Mouse (Mus musculus) kidney, postnatal 14 days (tissue): ENCODE data around the gene Gtpbp8.

Experiments
- DNase-seq: peaks from one replicate; pipeline ENCODE4 v3.0.0; 2022; ENCODE audit warnings: mixed read lengths

The Gtpbp8 gene

DNA sequence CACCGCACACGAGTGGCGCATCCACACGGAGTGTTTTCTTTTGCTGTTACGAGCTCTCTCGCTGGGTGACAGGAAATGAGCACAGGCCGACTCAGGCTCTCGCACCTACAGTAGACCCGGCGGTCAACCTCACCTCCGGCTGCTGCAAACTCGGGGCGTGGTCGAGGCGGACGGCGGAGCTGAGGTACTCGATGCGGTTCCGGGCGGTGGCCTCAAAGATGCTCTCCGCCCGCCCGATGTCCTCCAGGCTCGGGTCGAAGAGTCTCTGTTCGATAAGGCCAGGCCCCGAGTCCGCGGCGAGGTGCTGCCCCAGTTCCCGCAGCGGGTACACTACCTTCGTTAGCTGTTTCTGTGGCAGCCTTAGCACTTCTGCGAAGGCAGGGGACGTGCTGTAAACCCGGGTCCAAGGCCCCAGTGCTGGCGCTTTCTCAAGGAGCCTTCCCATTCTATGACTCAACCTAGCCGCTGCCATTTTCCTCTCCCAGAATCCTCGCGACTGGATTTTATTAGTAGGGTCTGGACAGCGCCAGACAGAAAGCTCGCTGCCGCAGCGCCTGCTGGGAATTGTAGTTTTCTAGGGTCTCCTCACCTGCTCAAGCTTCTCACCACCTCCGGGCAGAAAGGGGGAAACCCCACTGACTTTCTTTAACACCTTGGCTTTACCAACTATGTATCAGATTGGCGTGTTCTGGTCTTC lies at the start of gene Gtpbp8:
TSS of gene Gtpbp8 (minus strand) at position 498 of the 697 bp plus-strand sequence.
- peak; percentile 89 for DNase-seq

DNA sequence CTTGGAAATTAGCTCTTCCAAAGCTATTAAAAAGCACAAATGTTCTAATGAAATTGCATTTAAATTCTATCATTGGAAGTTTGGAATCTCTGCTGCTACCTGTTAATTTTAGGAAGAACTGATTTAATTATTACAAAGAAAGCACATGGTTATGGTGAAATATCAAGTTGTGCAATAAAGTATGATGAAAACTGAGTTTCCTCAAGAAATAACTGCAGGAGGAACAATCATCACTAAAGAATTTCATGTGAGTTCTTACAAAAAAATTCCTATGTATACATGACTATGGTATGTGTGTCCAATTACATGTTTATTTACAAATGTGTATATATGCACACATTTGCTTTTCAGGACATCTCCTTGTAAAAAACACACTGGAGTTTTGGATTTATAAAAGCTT lies 48.3 kb upstream of the Gtpbp8 start:
- no peak for DNase-seq

DNA sequence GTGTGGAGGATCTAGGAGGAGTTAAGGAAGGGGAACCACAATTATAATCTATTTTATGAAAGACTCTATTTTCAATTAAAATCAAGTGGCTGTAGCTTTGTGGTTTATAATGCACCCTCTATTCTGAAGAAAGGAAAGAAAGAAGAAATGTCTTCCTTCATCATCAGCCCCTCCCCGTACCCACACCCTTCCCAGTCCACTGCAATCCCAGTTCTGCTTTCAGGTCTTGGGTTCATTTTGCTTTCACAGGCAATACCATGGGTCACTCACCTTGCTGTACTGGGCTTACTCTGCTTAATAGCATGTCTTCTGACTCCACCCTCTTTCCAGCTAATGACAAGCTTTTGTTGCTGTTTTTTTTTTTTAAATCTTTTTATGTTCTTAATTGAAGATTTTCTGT lies 40.8 kb upstream of the Gtpbp8 start:
- DNase-seq, result no peak

DNA sequence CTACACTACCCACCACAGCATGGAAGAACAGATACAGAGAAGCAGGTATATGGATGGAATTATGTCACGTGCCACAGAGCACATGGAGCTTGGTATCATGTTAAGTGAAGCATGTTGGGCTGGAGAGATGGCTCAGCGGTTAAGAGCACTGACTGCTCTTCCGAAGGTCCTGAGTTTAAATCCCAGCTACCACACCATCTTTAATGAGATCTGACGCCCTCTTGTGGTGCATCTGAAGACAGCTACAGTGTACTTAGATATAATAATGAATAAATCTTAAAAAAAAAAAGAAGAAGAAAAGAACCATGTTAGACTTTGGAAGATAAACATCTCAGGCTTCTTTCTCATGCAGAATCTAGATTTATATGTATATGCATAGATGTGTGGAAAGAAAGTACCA lies 34.6 kb upstream of the Gtpbp8 start:
- no peak for DNase-seq

- no peak for DNase-seq
These were observed 33.3 kb upstream of the Gtpbp8 start for GRCm38 (mm10) chr16:44779494-44779893.

- DNase-seq, result peak; percentile 37
These were observed 32.5 kb upstream of the Gtpbp8 start for GRCm38 (mm10) chr16:44778538-44779147.

DNA sequence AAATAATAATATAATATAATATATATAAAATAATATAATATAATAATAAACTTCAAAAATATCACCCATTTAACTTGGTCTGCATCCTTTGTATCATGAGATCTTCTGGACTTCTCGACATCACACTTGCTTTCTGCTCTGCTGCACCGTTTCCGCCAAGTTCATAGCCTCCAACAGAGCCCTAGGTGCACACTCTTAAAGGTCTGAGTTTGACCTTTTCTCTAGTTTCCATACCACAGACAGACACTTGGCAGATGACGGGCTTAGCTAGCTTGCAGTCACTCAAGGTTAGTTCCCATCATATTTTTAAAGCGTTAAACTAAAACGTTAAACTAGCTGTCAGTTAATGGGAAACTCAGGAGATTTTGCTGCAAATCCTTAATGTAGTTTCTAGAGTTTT lies 28.0 kb upstream of the Gtpbp8 start:
- no peak for DNase-seq

DNA sequence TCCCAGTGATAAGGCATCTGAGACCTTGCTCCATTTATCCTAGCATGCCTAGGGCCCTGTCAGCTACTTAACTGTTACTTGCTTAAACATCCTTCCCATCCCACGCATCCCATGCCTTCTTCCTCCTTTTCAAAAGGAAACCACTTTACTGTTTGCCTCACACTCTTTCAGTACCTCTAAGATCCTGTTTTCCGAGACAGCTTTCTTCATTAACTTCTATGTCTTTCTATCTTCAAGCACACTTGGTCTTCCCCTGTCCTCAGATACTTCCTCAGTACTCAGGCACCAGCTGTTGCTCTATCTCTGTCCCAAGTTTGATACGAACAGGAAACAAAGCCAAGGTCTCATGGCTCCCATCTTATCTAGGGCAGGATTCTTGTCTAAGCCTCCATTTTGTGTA lies 27.5 kb upstream of the Gtpbp8 start:
- DNase-seq, result no peak

GRCm38 (mm10) chr16:44772577-44772976 lies 26.4 kb upstream of the Gtpbp8 start:
- DNase-seq, result no peak

DNA sequence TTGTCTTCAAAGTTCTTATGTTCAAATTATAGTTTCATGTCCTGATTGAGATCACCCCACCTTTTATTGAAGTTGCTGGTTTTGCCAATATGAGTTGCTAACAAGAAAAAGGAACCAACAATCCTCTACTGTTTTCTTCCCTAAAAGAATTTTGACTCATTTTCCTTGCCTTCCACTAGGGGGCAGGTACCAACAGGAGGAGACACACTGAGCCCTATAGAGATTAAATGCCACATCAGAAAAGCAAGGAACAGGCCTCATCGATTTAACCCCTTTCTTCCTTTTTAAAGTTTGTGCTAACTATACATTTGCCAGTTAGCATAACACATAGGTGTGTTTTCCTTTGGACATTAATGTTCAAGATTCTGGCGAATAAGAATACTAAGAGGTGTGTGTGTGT lies 21.8 kb upstream of the Gtpbp8 start:
- no peak for DNase-seq

- DNase-seq, result no peak
These were observed 21.3 kb upstream of the Gtpbp8 start for GRCm38 (mm10) chr16:44767506-44767905.

GRCm38 (mm10) chr16:44766320-44766892 lies 20.2 kb upstream of the Gtpbp8 start:
- DNase-seq, result no peak

- DNase-seq, result no peak
These were observed 19.6 kb upstream of the Gtpbp8 start, which contains the start of gene Cd200r1 for GRCm38 (mm10) chr16:44765555-44766319. Gene Cd200r1, plus strand, starts transcription at chr16:44765736.

DNA sequence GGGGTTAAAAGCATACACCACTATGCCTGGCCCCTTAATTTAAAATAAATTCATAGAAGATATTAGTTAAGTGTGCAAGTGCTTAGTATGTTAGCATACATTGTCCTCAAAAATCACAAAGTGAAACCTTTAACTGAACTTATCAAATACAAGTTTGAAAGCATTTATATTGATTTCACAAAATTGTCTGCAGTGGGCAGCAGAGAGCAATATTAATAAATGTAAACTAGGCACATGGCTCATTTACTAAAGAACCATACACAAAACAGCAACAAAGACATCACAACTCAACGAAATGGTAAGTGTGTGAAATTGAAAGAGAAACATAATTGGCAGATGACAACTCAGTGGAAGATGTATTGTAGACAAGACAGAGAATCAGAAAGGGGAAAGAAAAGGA lies 15.6 kb upstream of the Gtpbp8 start:
- no peak for DNase-seq

DNA sequence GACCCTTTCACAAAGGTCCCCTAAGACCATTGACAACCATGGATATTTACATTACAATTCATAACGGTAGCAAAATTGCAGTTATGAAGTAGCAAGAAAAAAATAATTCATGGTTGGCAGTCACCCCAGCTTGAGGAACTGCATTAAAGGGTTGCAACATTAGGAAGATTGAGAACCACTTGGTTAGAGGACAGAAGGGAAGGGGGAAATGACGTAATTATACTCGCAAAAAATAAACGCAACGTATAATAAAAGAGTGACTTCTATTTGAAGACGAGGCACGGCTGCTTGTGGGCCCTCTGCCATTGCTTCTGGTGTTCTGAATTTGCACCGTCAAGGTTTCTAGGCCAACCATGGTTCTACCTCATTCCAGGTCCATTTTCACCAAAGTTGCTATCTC lies 11.5 kb upstream of the Gtpbp8 start:
- DNase-seq, result no peak

GRCm38 (mm10) chr16:44748007-44748406 lies 1.8 kb upstream of the Gtpbp8 start:
- no peak for DNase-seq

DNA sequence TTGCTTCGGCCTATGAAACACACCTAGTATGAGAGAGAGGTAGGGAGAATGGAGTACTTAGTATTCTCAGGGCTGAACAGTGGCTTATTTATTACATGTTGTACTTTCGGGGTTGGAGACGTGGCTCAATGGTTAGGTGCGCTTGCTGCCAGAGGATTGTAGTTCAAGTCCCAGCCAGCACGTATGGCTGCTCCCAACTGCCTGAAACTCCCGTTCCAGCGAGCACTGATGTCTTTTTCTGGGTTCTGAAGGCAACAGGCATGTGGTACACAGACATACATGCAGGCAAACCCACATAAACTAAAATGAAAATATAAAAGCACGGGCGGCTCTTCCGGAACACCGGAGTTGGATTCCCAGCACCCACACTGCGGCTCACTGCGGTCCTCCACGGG lies 695 bp downstream of the Gtpbp8 start:
- no peak for DNase-seq

GRCm38 (mm10) chr16:44742753-44743152 lies 3.4 kb downstream of the Gtpbp8 start:
- DNase-seq, result no peak

DNA sequence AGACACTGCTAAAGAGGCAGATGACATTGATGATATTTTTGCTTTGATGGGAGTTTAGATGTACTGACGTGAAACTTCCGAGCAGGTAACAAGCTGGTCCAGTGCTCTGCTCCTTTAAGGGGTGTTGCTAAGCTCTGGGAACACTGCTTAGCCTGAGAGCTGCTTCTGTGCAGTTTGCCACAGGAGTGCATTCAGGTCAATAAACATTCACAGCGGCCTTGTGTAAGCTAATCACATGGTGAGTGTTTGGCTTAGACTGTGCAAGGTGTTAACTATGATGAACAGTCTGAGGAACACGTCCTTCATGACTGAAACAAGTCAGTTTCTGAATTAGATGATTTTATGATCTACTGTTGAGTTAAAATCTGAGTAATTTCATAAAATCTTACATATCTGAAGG lies 10.0 kb downstream of the Gtpbp8 start:
- DNase-seq, result no peak

- no peak for DNase-seq
These were observed 10.5 kb downstream of the Gtpbp8 start for GRCm38 (mm10) chr16:44735676-44736075.

- no peak for DNase-seq
These were observed 12.1 kb downstream of the Gtpbp8 start for GRCm38 (mm10) chr16:44734059-44734458.

- DNase-seq, result no peak
These were observed 18.6 kb downstream of the Gtpbp8 start for GRCm38 (mm10) chr16:44727525-44727924.
